Mouse (Mus musculus) bone marrow macrophage, adult 2 months (primary cell): ENCODE data around the gene Armc3.

Experiments
- CTCF ChIP-seq: IDR thresholded peaks from 2 replicates; pipeline ENCODE4 v1.5.1; 2012; ENCODE audit warnings: low read depth, mild to moderate bottlenecking, low read length, moderate library complexity
- POLR2A ChIP-seq: IDR thresholded peaks from 2 replicates; pipeline ENCODE4 v1.6.1; 2012; ENCODE audit warnings: mild to moderate bottlenecking, low read depth, low read length, borderline replicate concordance

GRCm38 (mm10) chr2:19269955-19270354 is 70.9 kb downstream of the Armc3 start:
- TF ChIP-seq CTCF (no peak), POLR2A (no peak)
